22 mouse cellular contexts compared by ENCODE assay signal in genomic region chr5:131977497-131977896, GRCm38 (mm10).
DNase-seq lines count a peak whose midpoint lies in the region; ATAC-seq and TF ChIP-seq lines count a peak whose summit lies in the region.
"Had no signal": no experiment of that assay in that cellular context is flagged by ENCODE, and none has a peak within 500 bp of the region (broad histone marks: within the 10 kb centered on the region; RNA-seq: fewer than 3 reads in every experiment).

No protein-coding gene starts in this region.

- CTCF ChIA-PET in Patski (lab: Charles Lee), result no interaction called here

- H3K9ac ChIP-seq in liver, embryonic 14.5 days (replicated peaks), result no peak overlapping the region
- H3K9ac ChIP-seq: embryonic facial prominence, embryonic 15.5 days; forebrain, postnatal 0 days; heart, embryonic 13.5 days; hindbrain, embryonic 15.5 days; limb, embryonic 12.5 days; liver, embryonic 13.5 days; midbrain, embryonic 13.5 days had no signal

- H3K4me3 ChIP-seq in liver, embryonic 14.5 days (ENCODE audit: insufficient read depth in 1 of 2, low read depth in 2 of 2, low read length in 2 of 2), result no peak overlapping the region
- no peak overlapping the region for H3K4me3 ChIP-seq in small intestine, adult 2 months (ENCODE audit: low read depth, low read length)
- H3K4me3 ChIP-seq: embryonic facial prominence, embryonic 15.5 days; heart, embryonic 13.5 days; hindbrain, embryonic 15.5 days; limb, embryonic 12.5 days; liver, embryonic 13.5 days; midbrain, embryonic 13.5 days; myocyte had no signal

- H3K4me2 ChIP-seq in liver, embryonic 14.5 days (ENCODE audit: low read depth), result no peak overlapping the region
- H3K4me2 ChIP-seq: embryonic facial prominence, embryonic 15.5 days; heart, embryonic 13.5 days; hindbrain, embryonic 15.5 days; limb, embryonic 12.5 days; liver, embryonic 13.5 days; midbrain, embryonic 13.5 days had no signal

- no peaks in the 10 kb centered on the region for H3K27me3 ChIP-seq in liver, embryonic 14.5 days (ENCODE audit: control insufficient read depth, insufficient read depth, low read length)
- H3K27me3 ChIP-seq in Patski, result no peaks in the 10 kb centered on the region
- no peaks in the 10 kb centered on the region for H3K27me3 ChIP-seq in small intestine, adult 2 months (ENCODE audit: control insufficient read depth, insufficient read depth, low read length)
- H3K27me3 ChIP-seq: CH12.LX; embryonic facial prominence, embryonic 15.5 days; heart, embryonic 13.5 days; hindbrain, embryonic 15.5 days; limb, embryonic 12.5 days; liver, embryonic 13.5 days; midbrain, embryonic 13.5 days had no signal

- in situ Hi-C loops in Patski (cut with MboI; ENCODE audit: low pct_unique_long_range_greater_than_20kb), result no loop called here

- WGBS in liver, embryonic 14.5 days (ENCODE audit: insufficient replicate concordance), result 45% methylated on average over 3 of the region's 3 CpGs
- WGBS in small intestine, adult 2 months, result 73% methylated on average over 3 of the region's 3 CpGs

- POLR2A ChIA-PET in Patski (lab: Charles Lee), result no interaction called here

- peak; percentile 12 for DNase-seq in heart, adult 11 months
- no peak for DNase-seq in heart, postnatal 4 days
- no peak for DNase-seq in liver, embryonic 14.5 days (ENCODE audit: low read depth in 3 of 3, low spot score in 3 of 3)
- DNase-seq in liver, result no peak
- DNase-seq in Patski (ENCODE audit: low read depth, low spot score), result no peak
- no peak for DNase-seq in urinary bladder, postnatal 36 days (ENCODE audit: low spot score in 2 of 2)
- DNase-seq: adrenal gland, adult 8-10 months; embryo, embryonic 11 days; forebrain, postnatal 0 days; heart, postnatal 36 days; kidney, adult 18-20 months; kidney, postnatal 14 days; liver, embryonic 13.5 days; thymus, postnatal 25 days had no signal

- no peaks in the 10 kb centered on the region for H3K9me3 ChIP-seq in liver, embryonic 14.5 days (ENCODE audit: control insufficient read depth, low read length)
- H3K9me3 ChIP-seq: embryonic facial prominence, embryonic 15.5 days; heart, embryonic 13.5 days; hindbrain, embryonic 15.5 days; limb, embryonic 12.5 days; liver, embryonic 13.5 days; midbrain, embryonic 13.5 days had no signal

- TF ChIP-seq CTCF in liver, embryonic 14.5 days (IDR thresholded peaks at IDR 0.05; ENCODE audit: low read depth), result peak; percentile 20; the same call in 1 of the 2 replicates
- peak; percentile 13 for TF ChIP-seq CTCF in Patski (IDR thresholded peaks at IDR 0.05)
- peak; percentile 24; the same call in 1 of the 2 replicates for TF ChIP-seq CTCF in small intestine, adult 2 months (IDR thresholded peaks at IDR 0.05; ENCODE audit: extremely low read depth, insufficient read length, insufficient replicate concordance, low read depth, low read length)

- H3K36me3 ChIP-seq in liver, embryonic 14.5 days (replicated peaks; ENCODE audit: control insufficient read depth, insufficient read depth, low read depth), result no peaks in the 10 kb centered on the region
- no peaks in the 10 kb centered on the region for H3K36me3 ChIP-seq in small intestine, adult 2 months (ENCODE audit: control insufficient read depth, insufficient read depth, low read length)
- H3K36me3 ChIP-seq: embryonic facial prominence, embryonic 15.5 days; heart, embryonic 13.5 days; hindbrain, embryonic 15.5 days; limb, embryonic 12.5 days; liver, embryonic 13.5 days; midbrain, embryonic 13.5 days had no signal

- H3K4me1 ChIP-seq in liver, embryonic 14.5 days (replicated peaks; ENCODE audit: control insufficient read depth in 2 of 2, insufficient read depth in 2 of 2, low read length in 1 of 2), result no peaks in the 10 kb centered on the region
- H3K4me1 ChIP-seq in small intestine, adult 2 months (ENCODE audit: control insufficient read depth, insufficient read depth, insufficient read length, low read length), result no peaks in the 10 kb centered on the region
- H3K4me1 ChIP-seq: heart, embryonic 13.5 days; liver, embryonic 13.5 days had no signal

- no peak overlapping the region for H3K27ac ChIP-seq in liver, embryonic 14.5 days
- H3K27ac ChIP-seq in small intestine, adult 2 months (ENCODE audit: insufficient read depth, low read depth, low read length), result no peak overlapping the region
- H3K27ac ChIP-seq: embryonic facial prominence, embryonic 15.5 days; heart, embryonic 13.5 days; hindbrain, embryonic 15.5 days; limb, embryonic 12.5 days; liver, embryonic 13.5 days; midbrain, embryonic 13.5 days had no signal

- TF ChIP-seq EP300 in liver, embryonic 14.5 days (IDR thresholded peaks at IDR 0.05; ENCODE audit: low read depth), result no peak

- no peak for ATAC-seq in liver, embryonic 14.5 days (ENCODE audit: insufficient read depth)
- no peak for ATAC-seq in Patski
- ATAC-seq: forebrain, postnatal 0 days; midbrain, embryonic 13.5 days had no signal

- no peak for TF ChIP-seq POLR2A in small intestine, adult 2 months (IDR thresholded peaks at IDR 0.05; ENCODE audit: low read depth, low read length)
